Mouse (Mus musculus) heart, embryonic 15.5 days (tissue): Measurements from ENCODE around the gene Tmem211. TPM values are rescaled to one million over a fixed set of nuclear protein-coding genes. Genes with fewer than 3 reads are reported as not detected.

Experiments
- ATAC-seq: fragments of 200-750 bp; cut with Nextera tagmentation; replicated peaks from 2 replicates; pipeline ENCODE4 v1.8.0; 2017; ENCODE audit warnings: low read depth, moderate TSS enrichment; ENCODE audit not compliant: insufficient number of reproducible peaks, insufficient read depth, low FRiP score
- H3K27ac ChIP-seq: fragments of 300-500 bp; sonication (generic); 2 replicates; pipeline ENCODE4 v1.5.1; 2015; ENCODE audit warnings: mild to moderate bottlenecking, inconsistent platforms
- H3K27me3 ChIP-seq: fragments of 300-500 bp; sonication (generic); 2 replicates; pipeline ENCODE4 v1.6.1; 2015; ENCODE audit warnings: inconsistent platforms
- H3K36me3 ChIP-seq: fragments of 300-500 bp; sonication (generic); 2 replicates; pipeline ENCODE4 v1.6.1; 2015; ENCODE audit warnings: mild to moderate bottlenecking, inconsistent platforms
- H3K4me1 ChIP-seq: fragments of 300-500 bp; sonication (generic); replicated peaks from 2 replicates; pipeline ENCODE4 v1.6.1; 2015; ENCODE audit warnings: inconsistent platforms
- H3K4me2 ChIP-seq: fragments of 300-500 bp; sonication (generic); 2 replicates; pipeline ENCODE4 v1.6.1; 2015; ENCODE audit warnings: inconsistent platforms, mild to moderate bottlenecking, moderate library complexity
- H3K4me3 ChIP-seq: fragments of 300-500 bp; sonication (generic); 2 replicates; pipeline ENCODE4 v1.5.1; 2015; ENCODE audit warnings: mild to moderate bottlenecking, inconsistent platforms
- H3K9ac ChIP-seq: fragments of 300-500 bp; sonication (generic); 2 replicates; pipeline ENCODE4 v1.6.1; 2015; ENCODE audit warnings: mild to moderate bottlenecking, inconsistent platforms
- H3K9me3 ChIP-seq: fragments of 300-500 bp; sonication (generic); replicated peaks from 2 replicates; pipeline ENCODE4 v1.6.1; 2016; ENCODE audit warnings: inconsistent platforms
- WGBS: fragments of 180-500 bp; shearing (Covaris S2); methylation state at CpG from one replicate; pipeline ENCODE4 v1.1.7; 2015; ENCODE audit warnings: mixed read lengths; 5-methylcytosine and 5-hydroxymethylcytosine counted together
- polyA plus RNA-seq: library from polyadenylated mRNA; unstranded; fragments of >200 nt; fragmentation: Nextera tagmentation; extraction: Ambion mirVana; gene quantifications from 2 replicates; pipeline ENCODE4 v1.2.1, GENCODE M21; 2015

Tmem211 gene
- polyA plus RNA-seq, 1 experiment from 2014 or later: not detected

DNA sequence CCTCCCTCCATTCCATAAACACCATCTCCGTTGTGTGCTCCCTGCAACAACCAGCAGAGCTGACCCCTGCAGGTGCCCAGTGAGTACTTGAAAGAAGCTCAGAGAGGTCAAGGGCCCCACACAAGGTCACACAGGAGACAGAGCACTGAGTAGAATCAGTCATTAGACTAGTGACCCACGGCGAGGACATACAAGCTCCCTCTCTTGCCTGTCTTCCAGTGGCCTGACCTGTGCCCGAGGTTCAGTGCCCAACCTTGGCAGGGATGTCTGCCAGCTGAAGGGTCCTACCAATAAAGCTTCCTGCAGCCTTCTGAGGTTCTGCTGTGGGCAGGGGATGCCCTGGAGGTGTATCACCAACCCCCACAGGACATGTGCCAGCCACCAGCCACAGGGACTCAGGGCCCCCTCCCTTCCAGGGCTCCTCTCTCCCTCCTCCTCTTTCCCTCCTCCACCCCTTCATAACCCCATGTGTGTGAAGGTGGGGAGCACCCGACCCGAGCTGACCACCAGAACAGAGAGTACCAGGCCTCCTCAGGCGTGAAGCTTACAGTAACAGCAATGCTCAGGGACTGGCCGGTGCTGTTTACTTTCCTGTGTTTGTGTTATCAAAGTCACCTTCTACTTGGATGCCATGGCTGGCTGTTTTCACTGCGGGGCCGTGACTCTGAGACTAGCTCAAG, 14.4 kb upstream of the Tmem211 start:
- no peaks in the 10 kb centered on the region for H3K9me3 ChIP-seq
- no peak overlapping the region for H3K4me2 ChIP-seq
- 70% methylated on average over 10 of the region's 10 CpGs for WGBS
- no peak overlapping the region for H3K4me3 ChIP-seq
- no peaks in the 10 kb centered on the region for H3K36me3 ChIP-seq
- peaks cover 40% of the 10 kb centered on the region for H3K4me1 ChIP-seq
- ATAC-seq: no peak
- no peak overlapping the region for H3K9ac ChIP-seq
- H3K27ac ChIP-seq: no peak overlapping the region
- H3K27me3 ChIP-seq: no peaks in the 10 kb centered on the region

- Histone ChIP-seq H3K9ac (no peak overlapping the region), H3K36me3 (no peaks in the 10 kb centered on the region), H3K4me1 (peaks cover 25% of the 10 kb centered on the region), H3K27ac (0 out of 2 replicates have a peak overlapping the region, but pooled peaks have one; percentile 27), H3K9me3 (no peaks in the 10 kb centered on the region), H3K27me3 (0 out of 2 replicates have a peak, but pooled peaks cover 6% of the 10 kb centered on the region), H3K4me2 (no peak overlapping the region), H3K4me3 (no peak overlapping the region)
- WGBS: 81% methylated on average over 8 of the region's 8 CpGs
- ATAC-seq: no peak
Observed at GRCm38 (mm10) chr5:113214041-113214440, 12.7 kb upstream of the Tmem211 start.

GRCm38 (mm10) chr5:113214455-113214854, 12.3 kb upstream of the Tmem211 start:
- no peak overlapping the region for H3K9ac ChIP-seq
- no peaks in the 10 kb centered on the region for H3K36me3 ChIP-seq
- H3K27ac ChIP-seq: 0 out of 2 replicates have a peak overlapping the region, but pooled peaks have one; percentile 27
- peaks cover 9% of the 10 kb centered on the region for H3K27me3 ChIP-seq
- H3K4me1 ChIP-seq: peaks cover 22% of the 10 kb centered on the region
- no peak overlapping the region for H3K4me3 ChIP-seq
- no peaks in the 10 kb centered on the region for H3K9me3 ChIP-seq
- 47% methylated on average over 11 of the region's 11 CpGs for WGBS
- no peak overlapping the region for H3K4me2 ChIP-seq
- no peak for ATAC-seq

- H3K4me3 ChIP-seq: no peak overlapping the region
- H3K9ac ChIP-seq: no peak overlapping the region
- H3K36me3 ChIP-seq: no peaks in the 10 kb centered on the region
- peaks cover 15% of the 10 kb centered on the region for H3K4me1 ChIP-seq
- H3K27me3 ChIP-seq: peaks cover 15% of the 10 kb centered on the region
- ATAC-seq: no peak
- no peak overlapping the region for H3K4me2 ChIP-seq
- no peaks in the 10 kb centered on the region for H3K9me3 ChIP-seq
- WGBS: 60% methylated on average over 9 of the region's 9 CpGs
- H3K27ac ChIP-seq: no peak overlapping the region
Observed at GRCm38 (mm10) chr5:113215610-113216011, 11.1 kb upstream of the Tmem211 start.

GRCm38 (mm10) chr5:113216328-113216960, 10.3 kb upstream of the Tmem211 start:
- Histone ChIP-seq H3K27me3 (peaks cover 15% of the 10 kb centered on the region), H3K9ac (no peak overlapping the region), H3K27ac (no peak overlapping the region), H3K9me3 (no peaks in the 10 kb centered on the region), H3K4me1 (peaks cover 19% of the 10 kb centered on the region), H3K4me2 (no peak overlapping the region), H3K4me3 (no peak overlapping the region), H3K36me3 (no peaks in the 10 kb centered on the region)
- no peak for ATAC-seq
- 56% methylated on average over 14 of the region's 14 CpGs for WGBS

GRCm38 (mm10) chr5:113217076-113217475, 9.6 kb upstream of the Tmem211 start:
- peaks cover 19% of the 10 kb centered on the region for H3K4me1 ChIP-seq
- H3K27ac ChIP-seq: no peak overlapping the region
- WGBS: 85% methylated on average over 12 of the region's 12 CpGs

DNA sequence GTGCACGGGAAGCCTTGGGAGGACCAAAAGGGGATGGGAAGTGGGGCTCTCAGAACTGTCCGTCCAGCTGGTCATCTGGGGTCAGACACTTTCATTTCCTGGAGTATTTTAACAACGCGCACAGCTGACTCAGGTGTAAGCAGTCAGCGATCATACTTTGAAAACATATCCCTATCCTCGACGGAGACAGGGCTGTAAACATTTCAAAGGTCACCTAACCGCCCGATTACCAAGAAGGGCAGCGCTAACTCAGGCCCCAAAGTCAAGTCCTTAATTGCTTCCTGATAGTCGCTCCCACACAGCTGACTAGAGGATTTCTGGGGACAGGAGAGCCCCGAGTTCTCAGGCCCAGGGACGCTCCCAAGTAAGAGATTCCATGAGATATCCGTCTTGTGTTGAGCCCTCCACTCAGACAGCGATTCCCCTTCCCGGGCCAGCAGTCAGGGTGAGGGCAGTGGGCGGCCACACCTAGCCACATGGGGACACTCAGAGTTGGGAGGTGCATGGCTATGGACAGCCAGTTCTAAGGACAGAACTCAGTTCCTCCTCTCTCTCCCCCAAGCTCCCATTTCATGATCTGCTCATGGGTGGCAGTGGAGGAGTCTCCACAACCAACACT, 8.0 kb upstream of the Tmem211 start:
- peaks cover 19% of the 10 kb centered on the region for H3K4me1 ChIP-seq
- H3K9ac ChIP-seq: no peak overlapping the region
- H3K36me3 ChIP-seq: no peaks in the 10 kb centered on the region
- no peak overlapping the region for H3K4me3 ChIP-seq
- H3K9me3 ChIP-seq: no peaks in the 10 kb centered on the region
- 63% methylated on average over 17 of the region's 17 CpGs for WGBS
- no peak overlapping the region for H3K27ac ChIP-seq
- H3K27me3 ChIP-seq: peaks cover 15% of the 10 kb centered on the region
- 0 out of 2 replicates have a peak overlapping the region, but pooled peaks have one; percentile 6 for H3K4me2 ChIP-seq
- no peak for ATAC-seq

More at GRCm38 (mm10) chr5:113217076-113217475, 9.6 kb upstream of the Tmem211 start:
- no peak overlapping the region for H3K4me2 ChIP-seq
- H3K9ac ChIP-seq: no peak overlapping the region
- H3K36me3 ChIP-seq: no peaks in the 10 kb centered on the region
- H3K9me3 ChIP-seq: no peaks in the 10 kb centered on the region
- H3K4me3 ChIP-seq: no peak overlapping the region
- no peak for ATAC-seq
- peaks cover 15% of the 10 kb centered on the region for H3K27me3 ChIP-seq

DNA sequence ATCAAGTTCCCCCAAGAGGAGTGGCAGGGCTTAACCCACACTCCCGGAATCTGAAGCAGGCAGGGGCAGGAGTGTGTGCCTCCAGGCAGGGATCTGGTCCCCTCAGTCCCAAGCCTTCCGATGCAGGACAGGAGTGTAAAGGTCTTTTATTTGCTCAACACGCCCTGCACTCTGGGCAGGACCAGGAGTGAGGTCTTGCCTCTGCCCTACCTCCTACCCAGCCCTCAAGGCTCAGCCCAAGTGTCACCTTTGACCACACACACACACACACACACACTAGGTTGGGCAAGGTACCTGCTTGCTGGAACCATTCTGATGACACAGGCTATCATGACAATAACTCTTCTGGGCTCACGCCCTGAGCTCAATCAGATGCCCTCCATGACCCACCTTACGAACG, 7.3 kb upstream of the Tmem211 start:
- 77% methylated on average over 6 of the region's 6 CpGs for WGBS
- Histone ChIP-seq H3K4me1 (peaks cover 16% of the 10 kb centered on the region), H3K27me3 (peaks cover 15% of the 10 kb centered on the region), H3K9me3 (no peaks in the 10 kb centered on the region), H3K9ac (no peak overlapping the region), H3K36me3 (no peaks in the 10 kb centered on the region), H3K4me2 (no peak overlapping the region), H3K4me3 (no peak overlapping the region), H3K27ac (peak overlapping the region; percentile 6; the same call in 1 of the 2 replicates)
- ATAC-seq: no peak

DNA sequence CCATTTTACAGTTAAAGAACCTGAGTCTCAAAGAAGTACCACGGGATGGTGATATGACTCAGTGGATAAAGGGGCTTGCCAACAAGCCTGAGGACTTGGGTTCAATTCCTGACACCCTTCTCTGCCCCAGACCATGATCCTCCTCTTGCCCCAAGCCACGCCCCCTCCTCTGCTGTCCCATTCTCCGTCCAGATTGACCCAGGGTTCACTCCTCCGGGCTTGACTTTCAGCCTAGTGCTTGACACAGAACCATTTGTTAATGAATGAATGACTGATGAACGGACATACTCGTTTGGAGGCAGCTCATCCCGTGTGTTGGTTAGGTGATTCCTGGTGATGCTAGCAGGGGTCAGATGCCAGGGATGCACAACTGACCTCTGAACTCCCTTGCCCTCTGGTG, 6.8 kb upstream of the Tmem211 start:
- no peaks in the 10 kb centered on the region for H3K36me3 ChIP-seq
- H3K9me3 ChIP-seq: no peaks in the 10 kb centered on the region
- H3K27ac ChIP-seq: no peak overlapping the region
- ATAC-seq: no peak
- peak overlapping the region; percentile 69; the same call in 1 of the 2 replicates for H3K4me3 ChIP-seq
- peaks cover 15% of the 10 kb centered on the region for H3K27me3 ChIP-seq
- WGBS: 67% methylated on average over 7 of the region's 7 CpGs
- peaks cover 14% of the 10 kb centered on the region for H3K4me1 ChIP-seq
- no peak overlapping the region for H3K9ac ChIP-seq
- peak overlapping the region; percentile 97 for H3K4me2 ChIP-seq

DNA sequence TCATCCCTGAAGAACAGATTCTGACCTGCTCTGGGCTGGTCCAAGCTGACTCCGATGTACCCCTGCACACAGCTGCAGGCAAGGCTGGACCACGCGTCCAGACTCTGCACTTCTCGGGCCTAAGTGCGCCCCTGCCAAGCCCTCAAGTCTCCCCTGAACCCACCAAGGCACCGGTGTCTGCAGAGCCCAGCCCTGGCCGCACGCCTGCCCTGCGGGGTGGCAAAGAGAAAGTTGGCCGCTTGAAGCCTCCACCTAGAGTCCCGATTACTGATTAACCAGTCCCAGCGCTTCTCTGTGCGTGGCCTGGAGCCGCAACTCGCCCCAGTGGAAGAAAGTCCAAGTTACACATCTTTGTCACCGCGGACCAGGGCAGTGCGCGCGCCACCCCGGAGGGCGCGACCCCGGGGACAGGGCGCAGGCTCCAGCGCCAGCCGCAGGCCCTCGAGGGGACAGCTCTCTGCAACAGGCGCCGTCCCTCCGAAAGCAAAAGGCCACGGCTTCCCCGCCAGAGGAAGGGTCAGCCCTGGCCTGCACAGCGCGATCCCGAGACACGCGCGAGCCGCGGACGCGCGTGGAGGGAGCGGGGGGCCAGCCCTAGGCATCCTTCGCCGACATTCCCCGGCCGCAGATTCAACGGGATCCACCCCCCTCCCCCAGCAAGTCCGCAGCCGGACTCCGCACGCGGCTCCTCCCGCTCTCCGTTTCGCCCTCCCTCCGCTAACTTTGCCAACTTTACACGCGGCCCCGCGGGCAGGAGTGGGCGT, 6.1 kb upstream of the Tmem211 start:
- Histone ChIP-seq H3K27me3 (peaks cover 19% of the 10 kb centered on the region), H3K4me3 (peak overlapping the region; percentile 69), H3K9ac (peak overlapping the region; percentile 63), H3K27ac (peak overlapping the region; percentile 29), H3K36me3 (no peaks in the 10 kb centered on the region), H3K9me3 (no peaks in the 10 kb centered on the region), H3K4me1 (peaks cover 16% of the 10 kb centered on the region), H3K4me2 (peak overlapping the region; percentile 97)
- peak; percentile 60 for ATAC-seq
- WGBS: 2% methylated on average over 64 of the region's 64 CpGs
